Mouse (Mus musculus): ENCODE results near the gene Dync1li2.

Dync1li2 gene

GRCm38 (mm10) chr8:104414204-104414603, 28.6 kb downstream of the Dync1li2 start:
- DNase-seq (ENCODE audit: low read depth, low spot score) = no peak

GRCm38 (mm10) chr8:104413770-104414169, 29.1 kb downstream of the Dync1li2 start:
- DNase-seq (ENCODE audit: low read depth, low spot score) = no peak

GRCm38 (mm10) chr8:104412805-104413532, 29.9 kb downstream of the Dync1li2 start:
- DNase-seq (ENCODE audit: low read depth, low spot score) = no peak

- DNase-seq (ENCODE audit: low read depth, low spot score) = peak; percentile 43
These were observed 30.9 kb downstream of the Dync1li2 start for GRCm38 (mm10) chr8:104411972-104412371.

- DNase-seq (ENCODE audit: low read depth, low spot score) = no peak
These were observed 31.4 kb downstream of the Dync1li2 start for GRCm38 (mm10) chr8:104411468-104411867.

GRCm38 (mm10) chr8:104410628-104411273, 32.1 kb downstream of the Dync1li2 start:
- DNase-seq (ENCODE audit: low read depth, low spot score) = no peak

- DNase-seq (ENCODE audit: low read depth, low spot score) = no peak
These were observed 34.3 kb downstream of the Dync1li2 start for GRCm38 (mm10) chr8:104408328-104409110.

GRCm38 (mm10) chr8:104406340-104407128, 36.3 kb downstream of the Dync1li2 start:
- no peak for DNase-seq (ENCODE audit: low read depth, low spot score)

GRCm38 (mm10) chr8:104405430-104406187, 37.2 kb downstream of the Dync1li2 start:
- DNase-seq (ENCODE audit: low read depth, low spot score) = no peak

GRCm38 (mm10) chr8:104403596-104403995, 39.3 kb downstream of the Dync1li2 start:
- DNase-seq (ENCODE audit: low read depth, low spot score) = peak; percentile 35

- DNase-seq (ENCODE audit: low read depth, low spot score) = peak; percentile 57
These were observed 47.0 kb downstream of the Dync1li2 start, which contains the start of gene Cmtm4 for GRCm38 (mm10) chr8:104395703-104396357. TSS of gene Cmtm4 (minus strand) at chr8:104395807.

- peak; percentile 68 for DNase-seq (ENCODE audit: low read depth, low spot score)
These were observed 47.8 kb downstream of the Dync1li2 start for GRCm38 (mm10) chr8:104394801-104395702.

- DNase-seq (ENCODE audit: low read depth, low spot score) = no peak
These were observed 49.1 kb downstream of the Dync1li2 start for GRCm38 (mm10) chr8:104393767-104394166.

GRCm38 (mm10) chr8:104393139-104393538, 49.7 kb downstream of the Dync1li2 start:
- no peak for DNase-seq (ENCODE audit: low read depth, low spot score)

GRCm38 (mm10) chr8:104390245-104390644, 52.6 kb downstream of the Dync1li2 start:
- DNase-seq (ENCODE audit: low read depth, low spot score) = no peak

- DNase-seq (ENCODE audit: low read depth, low spot score) = no peak
These were observed 54.9 kb downstream of the Dync1li2 start for GRCm38 (mm10) chr8:104387980-104388379.

GRCm38 (mm10) chr8:104387501-104387900, 55.3 kb downstream of the Dync1li2 start:
- no peak for DNase-seq (ENCODE audit: low read depth, low spot score)

- no peak for DNase-seq (ENCODE audit: low read depth, low spot score)
These were observed 56.2 kb downstream of the Dync1li2 start for GRCm38 (mm10) chr8:104386693-104387092.

GRCm38 (mm10) chr8:104383977-104384376, 58.9 kb downstream of the Dync1li2 start:
- DNase-seq (ENCODE audit: low read depth, low spot score) = no peak
